Mouse (Mus musculus): ENCODE results near the gene Snx29.

GRCm38 (mm10) chr16:11365626-11366025 lies 42.9 kb downstream of the Snx29 start:
- no peak for TF ChIP-seq CTCF (IDR thresholded peaks at IDR 0.05)
- TF ChIP-seq POLR2A (IDR thresholded peaks at IDR 0.05; ENCODE audit: insufficient read depth, low read depth, low read length), result no peak

All from heart, adult 2 months (tissue).